Mouse (Mus musculus) cerebellum, adult 11 months (tissue): ENCODE measurements around the gene 6430531B16Rik.

Experiments used
- DNase-seq: peaks from one replicate; pipeline ENCODE4 v3.0.0; 2022

6430531B16Rik gene

GRCm38 (mm10) chr7:139936705-139937104 is 41.9 kb downstream of the 6430531B16Rik start:
- DNase-seq, result no peak

GRCm38 (mm10) chr7:139930732-139931131 is 47.8 kb downstream of the 6430531B16Rik start:
- DNase-seq, result no peak
